Mouse (Mus musculus) liver, embryonic 12.5 days (tissue): ENCODE data around the gene Hmox1. TPM values are rescaled to one million over a fixed set of nuclear protein-coding genes. Genes with fewer than 3 reads are reported as not detected.

ENCODE experiments used
- ATAC-seq: fragments of 200-750 bp; cut with Nextera tagmentation; 2 replicates; pipeline ENCODE4 v1.8.0; 2017; ENCODE audit warnings: moderate number of reproducible peaks, mild to moderate bottlenecking, moderate library complexity
- H3K27ac ChIP-seq: fragments of 300-500 bp; sonication (generic); 2 replicates; pipeline ENCODE4 v1.5.1; 2016; ENCODE audit warnings: mild to moderate bottlenecking
- H3K27me3 ChIP-seq: fragments of 300-500 bp; sonication (generic); replicated peaks from 2 replicates; pipeline ENCODE4 v1.6.1; 2016; ENCODE audit warnings: mild to moderate bottlenecking, moderate library complexity
- H3K36me3 ChIP-seq: fragments of 300-500 bp; sonication (generic); 2 replicates; pipeline ENCODE4 v1.6.1; 2016; ENCODE audit warnings: mild to moderate bottlenecking, moderate library complexity
- H3K4me1 ChIP-seq: fragments of 300-500 bp; sonication (generic); 2 replicates; pipeline ENCODE4 v1.6.1; 2016
- H3K4me2 ChIP-seq: fragments of 300-500 bp; sonication (generic); 2 replicates; pipeline ENCODE4 v1.6.1; 2016; ENCODE audit warnings: mild to moderate bottlenecking, moderate library complexity
- H3K4me3 ChIP-seq: fragments of 300-500 bp; sonication (generic); 2 replicates; pipeline ENCODE4 v1.5.1; 2016; ENCODE audit warnings: mild to moderate bottlenecking, moderate library complexity
- H3K9ac ChIP-seq: fragments of 300-500 bp; sonication (generic); 2 replicates; pipeline ENCODE4 v1.6.1; 2016; ENCODE audit warnings: mild to moderate bottlenecking, moderate library complexity
- H3K9me3 ChIP-seq: fragments of 300-500 bp; sonication (generic); replicated peaks from 2 replicates; pipeline ENCODE4 v1.6.1; 2016; ENCODE audit warnings: mild to moderate bottlenecking, moderate library complexity
- WGBS: fragments of 180-500 bp; shearing (Covaris S2); methylation state at CpG from one replicate; pipeline ENCODE4 v1.1.7; 2016; ENCODE audit not compliant: insufficient replicate concordance; 5-methylcytosine and 5-hydroxymethylcytosine counted together
- polyA plus RNA-seq: library from polyadenylated mRNA; unstranded; fragments of >200 nt; fragmentation: Nextera tagmentation; extraction: Ambion mirVana; gene quantifications from 2 replicates; pipeline ENCODE4 v1.2.1, GENCODE M21; 2016

The Hmox1 gene
- polyA plus RNA-seq, 1 experiment from 2014 or later: 86.0 TPM

DNA sequence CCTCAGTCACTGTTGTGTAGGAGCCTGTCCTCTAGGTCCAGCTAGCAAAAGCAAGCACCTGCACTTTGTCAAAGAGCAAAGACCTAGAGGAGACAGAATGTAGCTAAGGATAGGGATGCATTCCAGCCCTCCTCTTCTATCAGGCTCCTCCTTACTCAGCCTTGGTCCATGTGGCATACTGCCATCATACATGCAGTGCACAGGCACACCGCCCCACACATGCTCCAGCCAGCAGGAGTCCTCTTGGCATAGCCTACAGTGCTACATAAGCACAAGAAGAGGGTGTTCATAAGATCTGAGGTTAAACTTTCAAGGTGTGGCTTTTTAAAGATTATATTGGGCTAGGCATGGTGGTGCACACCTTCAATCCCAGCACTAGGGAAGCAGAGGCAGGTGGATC, 18.5 kb upstream of the Hmox1 start:
- Histone ChIP-seq H3K9me3 (no peaks in the 10 kb centered on the region), H3K36me3 (no peaks in the 10 kb centered on the region), H3K27ac (no peak overlapping the region), H3K4me3 (no peak overlapping the region), H3K27me3 (no peaks in the 10 kb centered on the region), H3K4me2 (no peak overlapping the region), H3K4me1 (peaks cover 8% of the 10 kb centered on the region; the same call in 1 of the 2 replicates), H3K9ac (no peak overlapping the region)
- ATAC-seq: no peak
- WGBS: 79% methylated on average over 1 of the region's 1 CpGs

DNA sequence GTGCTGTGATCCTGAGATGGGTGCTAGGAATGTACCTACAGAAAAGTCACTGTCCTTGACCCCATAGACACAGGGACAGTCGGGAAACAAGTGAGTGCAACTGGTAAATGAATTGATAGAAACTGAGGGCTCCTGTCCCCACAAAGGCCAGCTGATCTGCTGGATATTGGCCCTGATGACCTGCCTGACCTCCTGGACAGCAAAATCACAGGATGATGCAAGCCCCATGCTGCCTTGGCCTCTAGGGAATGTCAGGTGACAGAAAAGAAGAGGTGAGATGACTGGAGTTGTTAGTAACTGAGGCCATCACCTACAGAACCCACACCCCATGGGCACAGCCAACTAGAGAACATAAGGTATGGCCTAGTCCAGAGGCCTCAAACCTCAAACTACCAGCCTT, 15.2 kb upstream of the Hmox1 start:
- Histone ChIP-seq H3K4me3 (no peak overlapping the region), H3K27ac (peak overlapping the region; percentile 20; the same call in 1 of the 2 replicates), H3K4me2 (no peak overlapping the region), H3K9me3 (no peaks in the 10 kb centered on the region), H3K4me1 (peaks cover 23% of the 10 kb centered on the region), H3K9ac (no peak overlapping the region), H3K36me3 (no peaks in the 10 kb centered on the region), H3K27me3 (no peaks in the 10 kb centered on the region)
- no peak for ATAC-seq
- 50% methylated on average over 1 of the region's 1 CpGs for WGBS

DNA sequence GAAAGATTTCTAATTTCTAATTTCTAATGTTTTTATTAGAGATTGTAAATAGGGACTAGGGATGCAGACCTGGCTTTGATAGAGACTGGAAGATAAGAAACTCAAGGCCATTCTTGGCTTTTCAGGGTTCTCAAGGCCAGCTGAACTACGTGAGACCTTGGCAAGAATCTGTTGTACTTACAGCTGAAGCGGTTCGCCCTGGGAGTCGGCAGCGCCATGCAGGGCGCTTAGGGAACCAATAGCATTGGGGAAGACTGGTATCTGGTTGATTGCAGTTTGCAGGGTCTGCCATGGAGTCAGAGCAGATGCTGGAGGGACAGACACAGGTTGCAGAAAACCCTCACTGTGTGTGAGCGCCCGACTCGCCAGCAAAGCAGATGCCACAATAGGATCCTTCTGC, 14.6 kb upstream of the Hmox1 start:
- no peaks in the 10 kb centered on the region for H3K9me3 ChIP-seq
- H3K36me3 ChIP-seq: no peaks in the 10 kb centered on the region
- no peak overlapping the region for H3K4me3 ChIP-seq
- no peak overlapping the region for H3K27ac ChIP-seq
- H3K9ac ChIP-seq: no peak overlapping the region
- H3K4me1 ChIP-seq: peaks cover 28% of the 10 kb centered on the region
- no peak overlapping the region for H3K4me2 ChIP-seq
- WGBS: 94% methylated on average over 9 of the region's 9 CpGs
- no peak for ATAC-seq
- H3K27me3 ChIP-seq: no peaks in the 10 kb centered on the region

DNA sequence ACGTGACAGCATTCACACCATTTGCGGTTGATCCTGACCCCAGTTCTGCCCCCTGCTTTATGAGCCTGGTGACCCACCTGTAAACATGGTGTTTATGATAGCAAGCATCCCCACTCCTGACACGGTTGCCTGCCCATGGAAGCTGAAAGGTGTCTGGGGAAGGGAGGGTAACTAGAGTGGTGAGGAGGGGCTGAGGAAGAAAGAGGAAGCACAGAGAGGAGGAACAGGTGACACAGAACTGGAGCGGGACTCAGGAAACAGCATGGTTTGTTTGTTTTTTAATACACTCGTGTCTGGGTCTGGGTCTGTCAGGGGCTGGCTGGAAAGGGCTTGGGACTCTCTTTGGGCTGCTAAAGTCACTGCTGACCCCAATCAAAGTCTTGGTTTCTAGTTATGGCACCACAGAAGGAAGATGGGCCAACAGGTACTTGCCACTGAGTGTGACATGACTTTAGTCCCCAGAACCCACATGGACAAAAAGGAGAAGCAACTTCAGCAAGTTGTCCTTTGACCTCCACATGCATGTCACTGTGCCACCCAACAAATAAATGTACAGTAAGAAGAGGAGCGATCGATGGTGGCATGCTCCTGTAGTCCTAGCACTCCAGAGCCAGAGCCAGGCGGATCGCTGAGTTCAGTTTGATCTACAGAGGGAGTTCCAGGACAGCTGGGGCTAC, 11.9 kb upstream of the Hmox1 start:
- Histone ChIP-seq H3K4me1 (peaks cover 54% of the 10 kb centered on the region), H3K4me2 (no peak overlapping the region), H3K9ac (no peak overlapping the region), H3K4me3 (no peak overlapping the region), H3K27ac (no peak overlapping the region), H3K9me3 (no peaks in the 10 kb centered on the region), H3K27me3 (no peaks in the 10 kb centered on the region), H3K36me3 (no peaks in the 10 kb centered on the region)
- 61% methylated on average over 9 of the region's 9 CpGs for WGBS
- no peak for ATAC-seq

DNA sequence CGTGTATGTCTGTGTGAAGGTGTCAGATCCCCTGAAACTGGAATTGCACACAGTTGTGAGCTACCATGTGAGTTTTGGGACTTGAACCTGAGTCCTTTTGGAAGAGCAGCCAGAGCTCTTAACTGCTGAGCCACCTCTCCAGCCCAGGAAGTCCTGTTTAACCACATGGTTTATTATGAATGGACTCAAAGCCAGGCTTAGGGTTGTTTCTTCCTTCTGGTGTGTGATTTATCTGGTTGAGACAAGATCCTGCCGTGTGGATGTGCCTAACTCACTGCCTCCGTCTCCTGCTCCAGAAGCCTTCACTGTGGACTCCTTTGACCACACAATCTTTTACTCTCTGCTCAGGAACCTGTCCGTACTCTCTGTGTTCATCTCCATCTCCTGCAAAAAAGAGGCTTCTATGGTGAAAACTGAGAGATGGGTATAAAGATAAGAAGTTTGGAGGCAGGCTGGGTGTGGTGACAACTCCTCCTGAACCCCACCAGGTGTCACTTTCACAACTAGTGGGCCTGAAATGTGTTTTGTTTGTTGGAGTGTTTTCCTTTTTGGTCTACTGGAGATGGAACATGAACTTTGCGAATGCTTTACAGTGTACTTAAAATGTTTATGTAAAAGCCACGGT, 11.1 kb upstream of the Hmox1 start:
- H3K4me3 ChIP-seq: no peak overlapping the region
- no peak overlapping the region for H3K9ac ChIP-seq
- H3K9me3 ChIP-seq: no peaks in the 10 kb centered on the region
- no peak for ATAC-seq
- H3K27me3 ChIP-seq: no peaks in the 10 kb centered on the region
- peak overlapping the region; percentile 86; the same call in 1 of the 2 replicates for H3K27ac ChIP-seq
- no peaks in the 10 kb centered on the region for H3K36me3 ChIP-seq
- 63% methylated on average over 6 of the region's 6 CpGs for WGBS
- peaks cover 55% of the 10 kb centered on the region for H3K4me1 ChIP-seq
- H3K4me2 ChIP-seq: peak overlapping the region; percentile 79

DNA sequence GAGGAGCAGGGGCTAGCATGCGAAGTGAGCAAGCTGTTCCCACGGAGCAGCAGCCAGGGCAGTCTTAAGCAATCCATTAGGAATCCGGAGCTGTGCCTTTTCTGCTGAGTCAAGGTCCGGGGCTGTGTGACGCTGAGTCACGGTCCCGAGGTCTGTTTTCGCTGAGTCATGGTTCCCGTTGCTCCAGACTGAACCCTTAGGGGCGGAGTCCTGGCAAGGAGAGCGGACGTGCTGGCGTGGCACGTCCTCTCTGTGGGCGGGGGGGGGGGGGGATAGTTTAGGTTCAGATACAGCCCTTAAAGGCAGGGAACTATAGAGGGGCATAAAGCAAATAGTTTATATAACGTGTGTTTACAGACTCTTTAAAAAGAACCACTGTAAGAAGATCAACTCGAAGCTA, 9.6 kb upstream of the Hmox1 start:
- Histone ChIP-seq H3K27ac (peak overlapping the region; percentile 86), H3K4me2 (peak overlapping the region; percentile 79), H3K9ac (peak overlapping the region; percentile 78), H3K4me1 (peaks cover 57% of the 10 kb centered on the region), H3K27me3 (peaks cover 2% of the 10 kb centered on the region), H3K36me3 (no peaks in the 10 kb centered on the region), H3K9me3 (no peaks in the 10 kb centered on the region), H3K4me3 (peak overlapping the region; percentile 60)
- ATAC-seq: peak; percentile 95
- 3% methylated on average over 17 of the region's 17 CpGs for WGBS

DNA sequence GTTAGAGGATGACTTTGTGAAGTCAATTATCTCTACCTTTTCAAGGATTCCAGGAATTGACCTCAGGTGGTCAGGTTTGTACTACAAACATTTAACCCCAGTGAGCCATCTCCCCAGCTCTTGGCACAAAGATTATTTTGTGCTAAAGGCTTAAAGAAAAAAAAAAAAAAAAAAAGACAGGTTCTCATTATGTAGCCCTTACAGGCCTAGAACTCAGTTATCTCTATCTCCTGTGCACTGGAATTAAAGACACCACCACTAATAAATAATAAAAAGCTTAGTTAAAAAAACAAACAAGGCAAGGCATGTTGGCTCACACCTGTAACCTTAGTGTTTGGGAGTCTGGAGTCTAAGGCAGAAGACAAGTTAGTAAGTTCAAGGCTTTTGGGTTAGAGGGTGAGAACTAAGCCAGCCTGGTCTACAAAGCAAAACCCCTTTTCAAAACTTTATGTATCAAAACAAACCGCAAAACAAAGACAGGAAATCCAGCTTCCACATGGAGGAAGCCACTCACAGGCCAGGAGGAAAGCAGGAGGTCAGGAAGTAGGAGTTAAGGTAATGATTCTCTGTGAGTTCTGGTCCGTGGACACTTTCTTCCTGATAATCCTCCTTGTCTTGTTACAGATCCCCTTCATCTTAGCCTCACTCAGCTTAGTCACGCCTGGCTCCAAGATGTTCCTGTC, 8.9 kb upstream of the Hmox1 start:
- ATAC-seq: no peak
- H3K9ac ChIP-seq: peak overlapping the region; percentile 37; the same call in 1 of the 2 replicates
- WGBS: 30% methylated on average over 3 of the region's 3 CpGs
- no peaks in the 10 kb centered on the region for H3K36me3 ChIP-seq
- H3K27ac ChIP-seq: peak overlapping the region; percentile 71
- peak overlapping the region; percentile 79 for H3K4me2 ChIP-seq
- peaks cover 9% of the 10 kb centered on the region for H3K27me3 ChIP-seq
- peaks cover 60% of the 10 kb centered on the region for H3K4me1 ChIP-seq
- no peak overlapping the region; the same call in 1 of the 2 replicates for H3K4me3 ChIP-seq
- no peaks in the 10 kb centered on the region for H3K9me3 ChIP-seq

DNA sequence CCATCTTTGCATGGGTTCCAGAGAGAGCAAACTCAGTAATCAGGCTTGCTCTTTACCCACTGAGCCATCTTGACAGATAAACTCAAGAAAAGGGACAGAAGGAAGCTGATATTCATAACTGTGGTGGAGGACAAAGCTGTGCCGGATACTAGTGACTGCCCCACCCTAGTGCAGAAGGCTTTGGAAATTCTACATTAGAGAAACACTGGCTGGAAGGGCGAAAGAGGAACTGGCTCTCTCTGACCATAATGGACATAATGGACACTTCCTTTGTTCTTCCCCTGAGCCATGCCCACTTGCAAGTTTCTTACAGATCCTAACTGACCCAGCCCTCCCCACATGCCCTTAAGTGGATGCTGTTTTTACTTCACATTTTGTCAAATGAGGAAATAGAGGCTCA, 7.4 kb upstream of the Hmox1 start:
- Histone ChIP-seq H3K4me3 (no peak overlapping the region), H3K4me1 (peaks cover 66% of the 10 kb centered on the region), H3K9ac (no peak overlapping the region), H3K9me3 (no peaks in the 10 kb centered on the region), H3K4me2 (no peak overlapping the region), H3K27ac (peak overlapping the region; percentile 71; the same call in 1 of the 2 replicates), H3K27me3 (peaks cover 23% of the 10 kb centered on the region), H3K36me3 (no peaks in the 10 kb centered on the region)
- no peak for ATAC-seq
- WGBS: 27% methylated on average over 2 of the region's 2 CpGs

DNA sequence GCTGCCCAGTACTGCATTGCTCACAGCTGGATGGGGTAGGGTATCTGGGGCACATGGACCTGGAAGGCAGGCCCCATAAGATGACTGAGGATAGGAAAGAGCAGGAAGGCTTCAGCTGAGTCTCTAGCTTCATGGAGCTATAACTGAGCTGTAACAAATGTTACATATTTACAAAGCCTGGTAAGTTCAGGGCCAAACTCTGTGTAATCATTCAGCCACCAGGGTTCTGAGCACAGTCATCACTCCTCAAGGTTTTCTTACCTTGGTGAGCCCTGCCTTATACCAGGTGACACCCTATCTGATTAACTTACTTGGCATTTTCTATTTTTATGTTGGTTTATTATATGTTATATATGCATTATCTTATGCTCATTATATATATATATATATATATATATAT, 6.3 kb upstream of the Hmox1 start:
- H3K4me3 ChIP-seq: no peak overlapping the region
- peaks cover 35% of the 10 kb centered on the region for H3K27me3 ChIP-seq
- peaks cover 59% of the 10 kb centered on the region for H3K4me1 ChIP-seq
- H3K36me3 ChIP-seq: no peaks in the 10 kb centered on the region
- H3K4me2 ChIP-seq: no peak overlapping the region
- H3K9ac ChIP-seq: no peak overlapping the region
- no peak overlapping the region for H3K27ac ChIP-seq
- no peak for ATAC-seq
- H3K9me3 ChIP-seq: no peaks in the 10 kb centered on the region

DNA sequence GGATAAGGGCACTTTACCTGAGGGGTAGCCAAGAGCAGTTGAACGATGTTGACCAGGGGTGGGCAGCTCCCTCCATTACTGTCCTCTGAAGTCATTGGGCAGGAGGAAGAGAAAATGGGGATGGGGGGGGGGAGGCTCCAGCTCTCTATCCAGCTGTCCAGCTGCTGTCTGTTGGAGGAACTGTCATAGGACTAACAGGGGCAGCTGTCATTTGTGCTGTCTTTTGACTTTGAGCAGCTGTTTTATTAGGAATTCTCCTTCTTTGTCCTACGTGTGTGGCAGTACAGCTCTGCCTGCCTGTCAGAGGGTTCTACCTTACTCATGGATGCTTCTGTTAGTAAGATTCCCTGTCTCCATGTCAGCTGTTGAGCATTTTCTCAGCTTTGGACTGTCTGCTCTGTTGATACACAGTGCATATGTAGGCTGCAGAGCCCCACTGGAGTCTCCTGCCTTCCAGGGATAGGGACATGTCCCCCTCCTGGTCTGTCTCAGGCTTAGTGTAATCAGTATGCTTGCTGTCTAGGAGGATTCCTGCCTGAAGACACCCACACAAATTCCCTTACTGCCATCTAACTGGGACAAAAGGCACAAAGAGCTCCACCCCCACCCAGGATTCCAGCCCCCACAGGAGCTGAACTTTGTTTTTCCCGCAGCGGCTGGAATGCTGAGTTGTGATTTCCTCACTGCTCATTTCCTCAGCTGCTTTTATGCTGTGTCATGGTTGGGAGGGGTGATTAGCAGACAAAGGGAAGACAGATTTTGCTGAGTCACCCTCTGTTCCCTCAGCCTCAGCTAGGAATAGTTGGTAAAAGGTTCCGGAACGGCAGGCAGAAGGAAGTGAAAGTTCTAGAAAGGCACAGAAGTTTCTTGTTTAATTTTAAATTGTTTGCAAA, 4.2 kb upstream of the Hmox1 start:
- peaks cover 49% of the 10 kb centered on the region for H3K4me1 ChIP-seq
- peak overlapping the region; percentile 16 for H3K4me2 ChIP-seq
- peaks cover 55% of the 10 kb centered on the region for H3K27me3 ChIP-seq
- peak overlapping the region; percentile 73 for H3K27ac ChIP-seq
- ATAC-seq: peak; percentile 42
- H3K4me3 ChIP-seq: no peak overlapping the region
- H3K9me3 ChIP-seq: no peaks in the 10 kb centered on the region
- H3K9ac ChIP-seq: no peak overlapping the region
- H3K36me3 ChIP-seq: no peaks in the 10 kb centered on the region
- 11% methylated on average over 6 of the region's 6 CpGs for WGBS

DNA sequence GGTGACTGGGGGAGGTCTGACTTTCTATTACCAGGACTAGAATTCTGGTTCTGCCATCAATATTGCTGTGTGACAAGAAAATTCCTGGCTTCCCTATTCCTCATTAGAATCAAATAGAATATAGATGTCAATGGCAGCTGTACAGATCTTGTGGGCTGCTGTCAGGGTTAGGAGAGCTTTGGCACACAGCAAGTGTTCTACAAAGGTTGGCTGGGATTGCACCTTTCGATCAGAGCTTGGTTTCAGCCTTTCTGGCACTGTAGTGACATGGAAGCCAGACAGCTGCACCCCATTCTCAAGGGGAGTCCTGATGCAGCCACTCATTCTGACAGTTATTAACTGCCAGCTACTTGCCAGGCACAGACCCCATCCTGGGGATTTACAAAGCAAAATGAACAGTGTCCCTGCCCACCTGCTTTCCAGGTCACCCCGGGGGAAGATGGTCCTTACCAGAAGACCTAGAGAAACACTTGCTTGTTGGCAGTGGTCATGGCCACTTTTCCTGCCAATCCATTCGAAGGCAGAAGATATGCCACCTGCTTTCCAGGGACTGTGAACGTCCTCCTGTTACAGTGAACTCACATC, 2.5 kb upstream of the Hmox1 start:
- Histone ChIP-seq H3K36me3 (no peaks in the 10 kb centered on the region), H3K4me1 (peaks cover 33% of the 10 kb centered on the region), H3K27ac (no peak overlapping the region), H3K27me3 (peaks cover 68% of the 10 kb centered on the region), H3K9ac (no peak overlapping the region), H3K9me3 (no peaks in the 10 kb centered on the region), H3K4me3 (no peak overlapping the region), H3K4me2 (no peak overlapping the region)
- no peak for ATAC-seq
- WGBS: 54% methylated on average over 4 of the region's 4 CpGs
